Mouse (Mus musculus) ES-CJ7 (cell line): Measurements from ENCODE around the gene Olfr1442.
"Not testable (repeated sequence)": the region's sequence is repeated elsewhere in the genome, so short reads cannot be mapped to it uniquely, and the experiment has no call there.

Experiments used
- DNase-seq: peaks from one replicate; pipeline ENCODE4 v3.0.0; 2011; ENCODE audit warnings: low read depth, low spot score

The Olfr1442 gene

GRCm38 (mm10) chr19:12670139-12670538 lies at the start of gene Olfr1442:
Gene Olfr1442 (plus strand): TSS chr19:12670439.
- DNase-seq = no peak

- no peak for DNase-seq
These were observed 37.1 kb upstream of the Olfr1442 start, which contains the start of gene Glyat for GRCm38 (mm10) chr19:12633176-12633575. Gene Glyat (plus strand): TSS chr19:12633308.

GRCm38 (mm10) chr19:12634259-12634658 lies 36.0 kb upstream of the Olfr1442 start:
- DNase-seq = no peak

GRCm38 (mm10) chr19:12634963-12635362 lies 35.3 kb upstream of the Olfr1442 start:
- no peak for DNase-seq

- no peak for DNase-seq
These were observed 33.4 kb upstream of the Olfr1442 start for GRCm38 (mm10) chr19:12636863-12637262.

- DNase-seq = no peak
These were observed 32.2 kb upstream of the Olfr1442 start for GRCm38 (mm10) chr19:12638049-12638448.

- DNase-seq = no peak
These were observed 20.7 kb upstream of the Olfr1442 start for GRCm38 (mm10) chr19:12649511-12649910.

GRCm38 (mm10) chr19:12666156-12666555 lies 4.1 kb upstream of the Olfr1442 start:
- no peak for DNase-seq

- not testable (repeated sequence) for DNase-seq
These were observed 1.6 kb upstream of the Olfr1442 start for GRCm38 (mm10) chr19:12668601-12669000.

GRCm38 (mm10) chr19:12671051-12671450 lies 812 bp downstream of the Olfr1442 start:
- DNase-seq = no peak

- DNase-seq = no peak
These were observed 7.6 kb downstream of the Olfr1442 start, which contains the start of gene Olfr1443 for GRCm38 (mm10) chr19:12677812-12678211. Gene Olfr1443 (plus strand): TSS chr19:12678112.

- DNase-seq = no peak
These were observed 14.4 kb downstream of the Olfr1442 start for GRCm38 (mm10) chr19:12684638-12685037.

- DNase-seq = no peak
These were observed 15.0 kb downstream of the Olfr1442 start for GRCm38 (mm10) chr19:12685231-12685630.

- DNase-seq = no peak
These were observed 25.4 kb downstream of the Olfr1442 start, which contains the start of gene Keg1 for GRCm38 (mm10) chr19:12695590-12695989. Gene Keg1 (plus strand): TSS chr19:12695786.

- DNase-seq = no peak
These were observed 26.0 kb downstream of the Olfr1442 start for GRCm38 (mm10) chr19:12696221-12696620.

GRCm38 (mm10) chr19:12708458-12708857 lies 38.2 kb downstream of the Olfr1442 start:
- DNase-seq = no peak

- no peak for DNase-seq
These were observed 38.7 kb downstream of the Olfr1442 start for GRCm38 (mm10) chr19:12708986-12709385.

GRCm38 (mm10) chr19:12719189-12719588 lies 49.0 kb downstream of the Olfr1442 start:
- DNase-seq = no peak

GRCm38 (mm10) chr19:12720463-12720862 lies 50.2 kb downstream of the Olfr1442 start:
- no peak for DNase-seq

GRCm38 (mm10) chr19:12720919-12721318 lies 50.7 kb downstream of the Olfr1442 start:
- not testable (repeated sequence) for DNase-seq

- not testable (repeated sequence) for DNase-seq
These were observed 51.4 kb downstream of the Olfr1442 start for GRCm38 (mm10) chr19:12721596-12721995.

GRCm38 (mm10) chr19:12722308-12722707 lies 52.1 kb downstream of the Olfr1442 start:
- DNase-seq = peak; percentile 32

GRCm38 (mm10) chr19:12725851-12726250 lies 55.6 kb downstream of the Olfr1442 start:
- DNase-seq = no peak
